Mouse (Mus musculus): ENCODE data around the gene Scarf2.

The Scarf2 gene

DNA sequence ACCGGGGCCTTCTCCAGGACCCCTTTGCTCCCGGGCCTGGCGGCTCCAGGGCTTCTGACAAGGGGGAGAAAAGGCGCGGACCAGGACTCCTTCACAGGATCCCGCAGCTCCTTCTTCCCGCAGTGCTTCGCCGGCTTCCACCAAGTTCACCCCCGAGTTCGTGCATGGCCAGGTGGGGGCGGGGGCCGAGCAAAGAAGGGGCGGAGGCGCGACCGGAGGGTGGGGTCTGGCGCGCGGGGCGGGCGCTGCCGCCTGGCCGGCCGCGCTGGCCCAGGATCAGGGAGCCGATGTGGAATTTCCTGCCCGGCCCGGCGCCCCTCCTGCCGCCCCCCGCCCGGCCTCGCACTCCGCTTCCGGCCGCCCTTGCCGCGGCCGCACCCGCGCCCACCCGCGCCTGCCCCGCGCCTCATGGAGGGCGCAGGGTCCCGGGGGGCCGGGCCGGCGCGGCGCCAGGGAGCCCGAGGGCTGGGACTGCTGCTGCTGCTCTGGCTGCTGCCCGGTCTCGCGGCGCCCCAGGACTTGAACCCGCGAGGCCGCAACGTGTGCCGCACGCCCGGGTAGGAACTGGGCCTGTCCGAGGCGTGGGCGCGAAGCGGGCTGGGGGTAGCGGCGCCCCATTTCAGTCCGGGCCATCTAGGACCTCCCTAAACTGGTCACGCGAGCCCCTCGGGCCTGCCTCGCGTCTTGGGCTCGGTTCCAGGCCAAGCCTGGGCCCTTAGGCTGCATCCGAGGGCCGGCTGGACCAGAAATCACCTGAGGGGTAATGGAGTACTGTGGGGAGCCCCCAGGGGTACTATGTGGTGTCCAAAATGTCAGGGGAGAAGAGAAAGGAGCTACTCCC, at the start of gene Scarf2:
Scarf2 (plus strand) TSS at position 312 of the 841 bp plus-strand sequence.
- DNase-seq (ENCODE audit: low read depth, low spot score): no peak

DNA sequence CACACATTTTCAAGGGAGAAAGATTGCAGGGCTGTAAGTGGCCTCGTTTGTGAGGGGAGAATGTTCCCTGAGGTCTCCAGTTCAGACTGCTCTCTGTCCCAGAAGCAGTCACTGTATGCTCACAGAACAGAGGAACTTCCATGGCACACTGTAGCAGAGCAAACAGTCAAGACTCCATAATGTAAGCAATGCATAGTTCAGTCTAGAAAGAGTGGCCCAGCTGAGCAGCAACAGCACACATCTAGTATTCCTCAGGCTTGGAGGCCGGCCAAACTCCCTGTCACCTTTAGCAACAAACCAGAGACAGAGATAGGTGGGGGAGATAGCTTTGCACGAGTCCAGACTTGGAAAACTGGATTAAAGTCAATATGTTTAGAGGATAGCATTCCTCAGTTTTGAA, 44.1 kb upstream of the Scarf2 start:
- no peak for DNase-seq (ENCODE audit: low read depth, low spot score)

DNA sequence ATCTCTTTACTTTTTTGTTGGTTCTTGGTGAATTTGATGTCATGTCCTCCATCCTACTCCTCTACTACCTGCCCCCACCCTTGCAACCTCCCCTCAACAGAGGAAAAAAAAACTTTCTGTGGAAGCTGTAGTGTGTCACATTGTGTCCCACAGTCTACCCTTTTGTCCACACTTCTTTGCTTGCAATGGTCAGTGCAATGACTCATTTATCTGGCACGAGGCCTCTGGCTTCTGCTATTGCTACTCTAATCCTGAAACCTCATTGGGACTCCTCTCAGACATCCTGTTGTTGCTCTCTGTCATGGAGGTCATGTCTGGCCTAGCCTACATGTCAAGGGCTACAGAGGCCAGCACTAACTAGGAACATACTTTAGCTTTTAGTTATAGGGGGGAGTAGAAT, 43.4 kb upstream of the Scarf2 start:
- no peak for DNase-seq (ENCODE audit: low read depth, low spot score)

DNA sequence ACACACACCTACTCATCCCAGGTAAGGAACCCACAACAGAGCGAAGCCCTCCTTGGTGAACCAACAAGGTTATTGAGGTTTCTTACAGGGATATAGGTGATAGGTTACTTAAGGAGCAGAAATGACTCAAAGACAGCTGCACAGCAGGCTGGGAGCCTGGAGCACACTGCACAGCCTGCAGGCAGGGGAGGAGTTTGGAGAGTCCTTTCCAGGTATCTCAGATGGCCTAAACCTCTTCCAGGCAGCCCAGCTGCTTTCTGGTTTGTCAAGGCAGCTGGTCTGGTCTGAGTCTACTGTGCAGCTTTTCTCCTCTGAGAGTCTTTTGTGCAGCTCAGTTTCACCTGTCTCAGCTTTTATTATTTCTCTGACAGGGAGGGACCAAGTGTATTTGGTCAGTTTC, 39.3 kb upstream of the Scarf2 start:
- DNase-seq (ENCODE audit: low read depth, low spot score): no peak

DNA sequence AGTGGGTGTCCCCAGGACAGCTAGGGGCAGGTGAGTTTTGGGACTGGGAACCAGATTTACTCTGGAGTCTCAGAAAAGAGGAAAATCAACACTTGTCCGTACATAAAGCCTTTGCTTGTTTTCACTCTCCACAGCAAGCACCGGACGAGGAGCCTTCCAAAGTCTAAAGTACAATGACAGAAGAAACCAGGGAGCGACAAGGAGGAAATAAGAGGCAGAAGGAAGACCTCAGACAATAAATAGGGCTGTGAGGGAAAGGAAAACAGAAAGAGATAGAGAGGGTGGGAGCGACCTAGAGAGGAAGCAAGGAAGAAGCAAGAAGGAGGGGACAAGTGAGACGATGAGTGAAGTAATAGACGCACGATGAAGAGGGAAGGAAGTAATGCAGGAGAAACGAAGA, 38.2 kb upstream of the Scarf2 start:
- no peak for DNase-seq (ENCODE audit: low read depth, low spot score)

DNA sequence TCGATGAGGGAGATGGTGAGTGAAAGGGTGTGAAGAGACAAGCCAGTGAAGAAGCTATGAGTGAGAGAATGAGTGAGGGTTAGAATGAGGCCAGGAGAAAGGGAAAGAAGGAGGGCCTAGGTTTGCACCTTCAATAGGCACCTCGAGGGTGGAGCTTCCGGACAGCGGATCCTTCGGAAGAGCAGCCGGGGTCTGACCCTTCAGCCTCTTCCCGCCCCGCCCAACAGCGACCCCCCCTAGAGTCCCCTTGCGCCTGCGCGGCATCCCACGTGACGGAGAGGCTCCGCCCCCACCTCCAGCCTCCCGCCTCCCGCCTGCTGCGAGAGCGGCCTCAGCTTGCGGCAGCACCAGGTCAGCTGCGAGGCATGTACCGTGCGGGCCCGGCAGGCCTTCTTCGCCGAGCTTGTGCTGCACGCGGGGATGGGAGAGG, 37.7 kb upstream of the Scarf2 start, which contains the start of gene Klhl22:
Klhl22 (plus strand) TSS at position 275 of the 430 bp plus-strand sequence.
- DNase-seq (ENCODE audit: low read depth, low spot score): peak; percentile 75

DNA sequence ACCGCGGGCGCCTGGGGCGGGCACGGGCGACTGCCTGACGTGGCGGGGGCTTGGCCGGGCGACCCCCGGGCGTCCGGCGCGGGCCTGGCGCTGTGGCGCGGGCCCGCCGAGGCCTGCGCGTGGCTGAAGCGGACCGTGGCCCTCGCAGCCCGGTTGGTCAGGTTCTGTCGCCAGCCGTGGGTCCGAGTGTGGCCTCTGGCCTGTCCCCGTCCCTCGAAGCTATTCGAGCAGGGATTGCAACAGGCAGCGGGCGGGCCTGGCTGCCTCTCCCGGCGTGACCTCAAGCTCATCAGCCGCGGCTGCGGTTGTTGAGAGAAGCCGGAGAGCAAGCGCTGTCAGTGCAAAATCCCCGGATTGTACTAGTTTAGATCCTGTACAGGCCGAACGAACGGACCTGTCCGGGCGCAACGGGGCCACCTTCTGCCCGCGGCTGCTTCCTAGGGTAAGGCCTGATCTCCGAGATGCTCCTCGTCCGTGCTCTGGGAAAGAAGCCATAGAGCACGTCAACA, 37.2 kb upstream of the Scarf2 start:
- DNase-seq (ENCODE audit: low read depth, low spot score): no peak

DNA sequence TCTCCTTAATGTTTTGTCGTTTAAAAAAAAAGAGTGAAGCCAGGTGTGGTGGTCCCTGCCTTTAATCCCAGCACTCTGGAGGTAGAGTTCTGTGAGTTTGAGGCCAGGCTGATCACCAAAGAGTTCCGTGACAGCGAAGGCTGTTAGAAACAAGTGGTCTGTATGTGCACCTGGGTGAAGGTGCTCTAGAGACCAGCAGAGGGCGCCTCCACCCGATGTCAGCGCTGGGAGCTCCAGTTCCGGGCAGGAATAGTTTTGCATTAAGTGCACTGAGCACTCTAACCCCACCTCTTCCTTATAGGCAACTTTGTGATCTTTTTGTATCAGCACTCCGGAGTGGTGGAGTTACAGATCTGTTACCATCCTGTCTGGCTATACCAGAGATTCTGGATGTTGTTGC, 36.4 kb upstream of the Scarf2 start:
- DNase-seq (ENCODE audit: low read depth, low spot score): no peak

DNA sequence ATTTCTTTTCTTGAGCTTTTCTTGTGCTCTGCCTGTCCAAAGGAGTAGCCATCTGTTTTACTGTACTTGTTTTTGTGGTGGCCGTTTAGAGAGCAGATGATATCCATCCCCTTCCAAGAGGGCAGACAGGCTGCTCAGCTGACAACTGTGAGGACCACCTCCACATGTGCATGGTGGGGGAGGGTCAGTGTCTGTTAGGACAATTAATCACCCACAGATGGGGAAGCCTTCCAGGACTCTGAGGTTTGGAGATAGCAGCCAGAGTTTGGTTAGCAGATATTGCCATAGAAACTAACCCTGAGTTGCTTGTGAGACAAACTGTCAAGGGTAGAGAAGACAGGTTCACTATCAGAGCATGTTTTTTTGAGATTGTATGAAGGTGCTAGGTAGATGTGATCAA, 36.0 kb upstream of the Scarf2 start:
- no peak for DNase-seq (ENCODE audit: low read depth, low spot score)

DNA sequence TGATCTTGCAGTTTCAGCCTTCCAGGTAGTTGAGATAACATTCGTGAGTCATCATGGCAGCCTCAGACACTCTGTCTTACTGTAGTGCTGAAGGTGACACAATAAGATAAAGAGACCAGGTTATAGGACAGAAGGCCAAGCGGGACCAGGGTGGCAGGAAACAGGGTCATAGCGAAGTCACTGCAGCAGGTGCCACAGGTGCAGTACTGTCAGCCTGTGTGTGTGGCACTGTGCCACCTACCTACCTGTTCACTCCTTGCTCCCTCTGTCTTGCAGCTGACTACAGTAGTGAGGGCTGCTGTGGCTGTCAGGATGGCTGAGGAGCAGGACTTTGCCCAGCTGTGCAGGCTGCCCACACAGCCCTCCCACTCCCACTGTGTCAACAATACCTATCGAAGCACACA, 33.0 kb upstream of the Scarf2 start:
- DNase-seq (ENCODE audit: low read depth, low spot score): no peak

DNA sequence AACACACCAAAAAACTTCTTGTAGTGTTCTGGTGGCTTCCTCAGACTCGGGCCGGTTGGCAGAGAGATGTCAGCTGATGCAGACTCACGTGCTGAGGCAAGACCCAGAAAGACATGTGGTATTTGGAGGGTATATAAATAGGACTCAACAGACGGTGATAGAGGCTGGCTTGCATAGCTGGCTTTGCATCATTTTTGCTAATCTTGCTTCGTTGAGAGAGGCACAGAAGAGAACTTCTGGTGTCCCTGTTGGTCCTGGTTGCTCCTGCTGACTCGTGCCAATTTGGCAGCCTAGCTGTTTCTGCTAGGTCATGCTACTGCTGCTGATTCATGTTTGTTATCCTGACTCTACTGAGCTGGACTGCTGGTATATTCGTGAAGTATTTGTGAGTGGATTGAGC, 28.2 kb upstream of the Scarf2 start:
- no peak for DNase-seq (ENCODE audit: low read depth, low spot score)

DNA sequence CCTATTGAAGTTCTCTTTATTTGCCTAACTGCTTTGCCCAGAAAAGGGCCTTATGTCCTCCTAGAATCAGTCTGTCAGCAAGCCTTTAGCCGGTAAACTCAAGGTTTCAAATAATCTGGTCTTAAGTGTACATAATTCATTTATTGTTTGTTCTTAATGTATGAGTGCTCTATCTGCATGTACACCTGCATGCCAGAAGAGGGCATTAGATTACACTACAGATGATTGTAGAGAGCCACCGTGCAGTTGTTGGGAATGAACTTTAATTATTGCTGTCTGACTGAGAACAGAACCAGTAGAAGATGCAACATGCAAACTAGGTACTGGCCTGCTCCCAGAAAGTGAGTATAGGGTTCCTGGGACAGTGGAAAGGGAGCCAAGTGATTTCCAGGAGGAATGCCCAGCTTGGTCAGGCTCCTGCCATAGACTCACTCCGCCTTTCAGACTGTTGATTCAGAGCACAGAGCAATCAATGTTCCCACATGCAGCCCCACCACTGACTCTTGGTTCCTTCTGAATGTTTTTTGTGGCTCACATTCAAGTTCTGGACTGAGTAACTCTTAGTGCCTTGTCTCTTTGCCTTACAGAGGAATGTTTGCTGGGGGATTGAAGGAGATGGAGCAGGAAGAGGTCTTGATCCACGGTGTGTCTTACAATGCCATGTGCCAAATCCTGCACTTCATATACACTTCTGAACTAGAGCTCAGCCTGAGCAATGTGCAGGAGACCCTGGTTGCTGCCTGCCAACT, 25.8 kb upstream of the Scarf2 start:
- no peak for DNase-seq (ENCODE audit: low read depth, low spot score)

DNA sequence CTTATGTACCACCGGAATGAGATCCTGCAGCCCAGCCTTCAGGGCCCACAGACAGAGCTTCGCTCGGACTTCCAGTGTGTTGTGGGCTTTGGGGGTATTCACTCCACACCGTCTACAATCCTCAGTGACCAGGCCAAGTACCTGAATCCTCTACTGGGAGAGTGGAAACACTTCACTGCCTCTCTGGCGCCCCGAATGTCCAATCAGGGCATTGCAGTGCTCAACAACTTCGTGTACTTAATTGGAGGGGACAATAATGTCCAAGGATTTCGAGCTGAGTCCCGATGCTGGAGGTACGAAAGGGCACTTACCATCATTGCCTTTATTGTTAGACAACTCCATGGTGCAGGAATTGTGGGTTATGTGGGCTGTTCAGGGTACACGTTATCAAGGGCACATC, 20.3 kb upstream of the Scarf2 start:
- DNase-seq (ENCODE audit: low read depth, low spot score): no peak

DNA sequence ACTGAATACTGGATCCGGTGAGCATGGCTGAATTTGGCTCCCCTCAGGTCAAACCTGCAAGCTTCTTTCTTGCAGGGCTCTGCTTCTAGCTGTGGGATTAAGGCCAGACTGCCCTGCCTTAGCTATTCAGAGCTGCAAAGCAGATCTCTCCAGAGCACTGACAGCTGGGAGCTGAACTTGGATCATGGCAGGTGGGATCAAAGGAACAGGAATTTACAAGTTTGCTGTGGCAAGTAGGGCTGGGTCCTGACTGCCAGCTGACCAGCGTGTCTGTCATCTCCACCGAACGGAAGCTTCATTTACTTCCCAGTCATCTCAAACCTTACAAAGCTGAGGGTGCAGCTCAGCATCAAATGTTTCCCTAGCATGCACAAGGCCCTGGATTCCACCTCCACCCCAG, 18.9 kb upstream of the Scarf2 start:
- no peak for DNase-seq (ENCODE audit: low read depth, low spot score)

DNA sequence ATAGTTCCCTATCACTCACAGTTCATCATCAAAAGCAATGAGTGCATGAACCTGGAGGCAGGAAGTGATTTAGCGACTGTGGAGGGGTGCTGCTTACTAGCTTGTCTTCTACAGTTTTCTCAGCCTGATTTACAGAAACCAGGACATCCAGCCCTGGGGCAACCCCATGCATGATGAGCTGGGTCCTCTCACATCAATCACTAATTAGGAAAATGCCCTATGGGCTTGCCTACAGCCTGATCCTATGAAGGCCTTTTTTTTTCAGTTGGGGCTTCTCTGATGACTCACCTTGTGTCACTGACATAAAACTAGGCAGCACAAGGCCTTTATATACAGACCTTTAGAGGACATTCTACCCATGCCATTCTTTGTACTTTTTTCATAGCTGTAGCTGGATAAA, 17.4 kb upstream of the Scarf2 start:
- no peak for DNase-seq (ENCODE audit: low read depth, low spot score)

DNA sequence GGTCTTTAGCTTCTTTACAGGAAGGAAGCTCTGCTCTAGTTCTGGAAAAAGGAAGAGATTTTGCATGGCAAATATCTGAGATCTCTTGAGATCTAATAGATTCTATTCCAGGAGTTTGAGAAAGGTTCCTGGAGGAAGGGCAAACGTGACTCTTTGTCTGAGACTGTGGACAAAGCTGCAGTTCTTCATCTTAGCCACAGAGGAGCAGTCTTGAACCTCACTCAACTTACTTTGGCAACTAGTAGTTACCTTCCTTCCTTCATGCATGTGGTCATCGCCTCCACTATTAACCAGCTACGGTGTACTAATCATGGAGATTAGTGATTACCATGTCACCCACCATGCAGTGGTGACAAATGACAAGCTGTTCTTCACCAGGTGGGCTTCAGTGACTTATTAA, 11.7 kb upstream of the Scarf2 start:
- no peak for DNase-seq (ENCODE audit: low read depth, low spot score)

DNA sequence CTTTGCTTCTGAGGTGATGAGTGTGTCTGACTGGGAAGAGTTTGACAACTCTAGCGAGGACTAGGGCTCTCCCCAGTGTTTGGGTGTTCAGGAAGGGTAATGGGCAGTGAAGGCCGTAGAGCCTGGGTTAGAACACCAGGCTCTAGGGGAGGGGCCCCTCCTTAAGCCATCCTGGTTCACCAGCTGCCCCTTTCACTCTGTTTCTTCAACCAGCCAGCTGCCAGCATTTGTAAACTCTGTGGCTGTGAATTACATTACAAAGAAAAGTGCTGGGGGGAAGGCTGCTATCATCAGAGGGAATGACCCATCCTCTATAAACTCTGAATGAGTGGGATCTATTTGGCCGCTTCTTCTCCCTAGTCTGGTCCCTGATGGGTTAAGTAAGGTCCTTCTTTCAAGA, 4.4 kb upstream of the Scarf2 start:
- DNase-seq (ENCODE audit: low read depth, low spot score): no peak

DNA sequence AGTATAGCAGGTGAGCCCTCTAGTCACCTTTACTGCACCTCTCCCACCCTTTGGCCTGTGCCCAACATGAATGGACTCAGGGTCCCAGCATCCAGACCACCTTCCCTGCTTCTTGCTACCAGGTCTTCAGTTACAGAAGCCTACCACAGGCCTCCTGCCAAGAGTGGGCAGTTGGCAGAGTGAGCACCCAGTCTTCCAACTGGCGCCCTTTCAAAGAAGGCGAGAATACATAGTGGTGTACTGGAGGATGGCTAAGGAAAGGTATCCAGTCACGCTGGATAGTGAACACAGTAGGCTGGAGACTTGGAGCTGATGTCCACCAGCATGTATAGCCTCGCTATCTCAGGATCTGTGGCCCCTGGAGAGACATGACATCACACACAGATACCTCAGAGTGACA, 3.0 kb upstream of the Scarf2 start:
- no peak for DNase-seq (ENCODE audit: low read depth, low spot score)

DNA sequence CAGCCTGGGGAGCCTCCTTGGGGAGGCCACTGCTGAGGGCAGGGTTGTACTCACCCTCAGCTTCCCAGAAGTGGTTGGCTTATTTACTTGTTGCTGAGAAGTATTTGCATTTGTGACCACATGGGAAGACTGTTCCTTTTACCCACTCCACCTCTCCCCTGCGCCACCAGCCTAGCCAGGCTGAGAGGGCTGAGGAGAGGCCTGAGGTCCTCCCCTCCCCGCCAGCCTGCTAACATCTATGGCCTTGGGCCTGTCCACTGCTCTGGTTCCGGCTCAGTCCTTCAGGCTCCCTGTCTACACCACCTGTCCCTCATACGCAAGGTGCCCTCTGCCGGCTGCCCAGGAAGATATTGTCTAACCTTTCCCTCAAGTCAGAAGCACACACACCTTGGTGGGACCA, 1.4 kb upstream of the Scarf2 start:
- no peak for DNase-seq (ENCODE audit: low read depth, low spot score)

DNA sequence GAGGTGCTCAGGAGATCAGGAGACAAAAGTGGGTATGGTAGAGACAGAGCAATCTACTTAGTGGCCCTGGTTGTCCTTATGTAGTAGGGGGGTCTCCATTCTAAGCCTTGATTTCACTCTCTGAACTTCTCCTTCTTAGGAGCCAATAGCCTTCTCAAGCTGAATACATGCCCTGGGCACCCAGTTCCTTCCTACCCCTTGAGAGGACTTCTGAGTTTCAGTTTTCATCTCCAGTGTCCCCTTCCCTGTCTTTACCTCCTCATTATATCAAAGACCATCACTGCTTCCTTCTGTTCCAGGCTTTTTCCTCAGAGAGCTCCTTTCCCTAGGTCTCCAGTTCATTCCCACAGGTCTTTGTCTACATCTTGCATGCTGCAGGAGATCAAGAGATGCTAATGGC, 563 bp upstream of the Scarf2 start:
- no peak for DNase-seq (ENCODE audit: low read depth, low spot score)

DNA sequence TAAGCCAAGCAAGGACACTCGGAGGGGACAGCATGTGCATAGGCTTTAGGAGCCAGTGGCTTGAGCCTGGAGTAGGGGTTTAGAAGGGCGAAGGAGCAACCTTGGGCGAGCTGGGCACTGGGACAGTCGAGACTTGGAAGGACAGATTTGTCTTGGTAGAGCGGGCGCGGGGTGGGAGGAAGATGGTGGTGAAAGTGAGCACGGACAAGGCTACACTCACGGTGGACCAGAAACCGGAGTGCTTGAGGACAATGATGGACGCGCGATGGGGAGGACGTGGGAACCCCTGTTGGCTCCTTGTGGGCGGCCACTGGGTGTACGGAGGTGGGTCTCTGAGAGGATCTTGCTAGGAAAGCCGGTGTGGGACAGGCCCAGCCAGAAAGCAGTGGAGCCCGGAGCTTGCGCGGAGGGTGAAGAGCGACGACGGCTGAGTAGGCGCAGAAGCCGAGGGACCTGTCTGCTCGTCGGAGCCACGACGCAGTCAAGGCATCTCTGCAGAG, 780 bp downstream of the Scarf2 start:
- DNase-seq (ENCODE audit: low read depth, low spot score): no peak

DNA sequence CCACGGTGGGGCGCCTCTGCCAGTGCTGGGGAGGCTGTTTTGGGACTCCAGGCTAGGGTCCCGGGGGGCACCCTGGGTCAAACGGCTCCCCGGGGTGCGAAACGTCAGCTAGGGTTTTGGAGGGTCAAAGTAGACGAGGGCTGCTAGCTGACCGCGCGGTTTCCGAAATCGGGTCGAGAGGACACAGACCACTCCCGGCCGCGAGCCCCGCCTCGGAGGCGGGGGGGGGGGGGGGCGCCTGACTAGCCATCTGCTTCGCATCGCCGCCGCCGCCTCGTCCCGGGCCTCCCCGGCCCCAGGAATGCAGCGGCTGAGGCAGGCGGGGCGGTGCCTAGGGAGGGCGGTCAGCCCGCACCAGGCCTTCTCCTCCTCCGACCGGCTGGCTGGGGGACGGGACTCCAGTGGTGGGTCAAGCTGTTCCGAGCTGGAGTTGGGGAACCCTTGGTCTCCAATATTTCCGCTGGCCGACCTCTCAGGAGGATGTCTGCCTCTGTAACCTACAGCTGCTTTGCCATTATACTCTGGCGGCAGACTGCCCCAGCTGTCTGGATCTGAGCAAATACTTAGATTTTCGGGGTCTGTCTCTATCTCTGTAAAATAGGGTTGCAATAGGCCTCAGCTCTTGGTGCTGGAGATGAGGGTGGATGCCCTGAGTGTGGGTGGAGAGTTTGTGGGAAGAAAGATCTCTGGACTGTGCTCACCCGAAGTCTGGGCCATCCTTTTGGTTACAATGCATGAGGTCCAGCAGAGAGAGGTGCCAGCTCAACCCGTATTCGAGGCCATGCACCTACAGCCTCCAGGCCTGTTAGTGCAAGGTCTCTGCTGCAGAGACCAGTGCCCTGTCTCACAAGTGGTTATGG, 1.5 kb downstream of the Scarf2 start:
- no peak for DNase-seq (ENCODE audit: low read depth, low spot score)

Measured in retina, adult 2 months (tissue).